Mouse (Mus musculus) embryonic facial prominence, embryonic 12.5 days (tissue): Measurements from ENCODE around the gene Olfr279. TPM values are rescaled to one million over a fixed set of nuclear protein-coding genes. Genes with fewer than 3 reads are reported as not detected.
"Not testable (repeated sequence)": the region's sequence is repeated elsewhere in the genome, so short reads cannot be mapped to it uniquely, and the experiment has no call there.

Experiments used
- ATAC-seq: fragments of 200-750 bp; cut with Nextera tagmentation; 2 replicates; pipeline ENCODE4 v1.8.0; 2017; ENCODE audit not compliant: insufficient number of reproducible peaks, insufficient read depth, low FRiP score, low TSS enrichment
- H3K27ac ChIP-seq: fragments of 300-500 bp; sonication (generic); 2 replicates; pipeline ENCODE4 v1.5.1; 2016; ENCODE audit warnings: mild to moderate bottlenecking
- H3K27me3 ChIP-seq: fragments of 300-500 bp; sonication (generic); 2 replicates; pipeline ENCODE4 v1.6.1; 2016; ENCODE audit warnings: mild to moderate bottlenecking, moderate library complexity
- H3K36me3 ChIP-seq: fragments of 300-500 bp; sonication (generic); 2 replicates; pipeline ENCODE4 v1.6.1; 2016; ENCODE audit warnings: mild to moderate bottlenecking
- H3K4me1 ChIP-seq: fragments of 300-500 bp; sonication (generic); 2 replicates; pipeline ENCODE4 v1.6.1; 2016
- H3K4me2 ChIP-seq: fragments of 300-500 bp; sonication (generic); replicated peaks from 2 replicates; pipeline ENCODE4 v1.6.1; 2016; ENCODE audit warnings: mild to moderate bottlenecking, moderate library complexity
- H3K4me3 ChIP-seq: fragments of 300-500 bp; sonication (generic); 2 replicates; pipeline ENCODE4 v1.5.1; 2016; ENCODE audit warnings: mild to moderate bottlenecking
- H3K9ac ChIP-seq: fragments of 300-500 bp; sonication (generic); 2 replicates; pipeline ENCODE4 v1.6.1; 2016; ENCODE audit warnings: mild to moderate bottlenecking, moderate library complexity
- H3K9me3 ChIP-seq: fragments of 300-500 bp; sonication (generic); 2 replicates; pipeline ENCODE4 v1.6.1; 2016; ENCODE audit warnings: mild to moderate bottlenecking, moderate library complexity
- WGBS: fragments of 180-500 bp; shearing (Covaris S2); methylation state at CpG from one replicate; pipeline ENCODE4 v1.1.7; 2016; 5-methylcytosine and 5-hydroxymethylcytosine counted together
- polyA plus RNA-seq: library from polyadenylated mRNA; unstranded; fragments of >200 nt; fragmentation: Nextera tagmentation; extraction: Ambion mirVana; gene quantifications from 2 replicates; pipeline ENCODE4 v1.2.1, GENCODE M21; 2016

Gene Olfr279
- polyA plus RNA-seq, 1 experiment from 2014 or later, result 0.12 TPM

GRCm38 (mm10) chr15:98512799-98513321 is 20.7 kb downstream of the Olfr279 start:
- Histone ChIP-seq H3K4me2 (no peak overlapping the region), H3K9ac (no peak overlapping the region), H3K4me1 (peaks cover 7% of the 10 kb centered on the region; the same call in 1 of the 2 replicates), H3K4me3 (no peak overlapping the region), H3K9me3 (no peaks in the 10 kb centered on the region), H3K27ac (no peak overlapping the region), H3K27me3 (no peaks in the 10 kb centered on the region), H3K36me3 (peaks cover 4% of the 10 kb centered on the region)
- WGBS, result 53% methylated on average over 17 of the region's 17 CpGs
- ATAC-seq, result no peak

GRCm38 (mm10) chr15:98513676-98514075 is 21.5 kb downstream of the Olfr279 start:
- H3K9me3 ChIP-seq, H3K27ac ChIP-seq, H3K27me3 ChIP-seq, H3K4me1 ChIP-seq, ATAC-seq, H3K4me2 ChIP-seq, H3K9ac ChIP-seq, H3K4me3 ChIP-seq: not testable (repeated sequence)
- H3K36me3 ChIP-seq, result peaks cover 12% of the 10 kb centered on the region
- WGBS, result 70% methylated on average over 3 of the region's 3 CpGs

- Histone ChIP-seq H3K4me3 (no peak overlapping the region), H3K9me3 (no peaks in the 10 kb centered on the region), H3K4me2 (no peak overlapping the region), H3K27ac (no peak overlapping the region), H3K27me3 (no peaks in the 10 kb centered on the region), H3K36me3 (peaks cover 12% of the 10 kb centered on the region), H3K9ac (no peak overlapping the region), H3K4me1 (peaks cover 7% of the 10 kb centered on the region; the same call in 1 of the 2 replicates)
- ATAC-seq, result no peak
- WGBS, result 83% methylated on average over 8 of the region's 8 CpGs
Observed at GRCm38 (mm10) chr15:98514146-98514545, 21.9 kb downstream of the Olfr279 start.

DNA sequence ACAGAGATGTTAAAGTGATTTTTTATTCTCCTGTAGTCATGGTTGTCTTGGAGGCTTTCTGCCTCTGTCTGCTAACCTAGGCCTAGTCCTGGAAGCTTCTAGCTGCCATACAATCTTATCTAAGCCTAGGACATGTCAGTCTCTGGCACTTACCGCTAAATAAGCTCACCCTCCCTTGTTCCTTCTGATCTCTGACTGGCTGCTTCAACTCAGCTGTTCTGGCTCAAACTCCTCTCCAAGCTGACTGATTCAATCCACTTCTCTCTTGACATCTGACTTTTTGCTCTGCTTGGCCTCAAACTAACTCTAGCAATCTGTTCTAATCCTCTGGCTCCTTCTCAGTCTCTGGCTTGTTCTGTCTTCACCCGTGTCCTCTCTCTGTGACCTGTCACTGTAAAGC is 22.6 kb downstream of the Olfr279 start:
- ATAC-seq, H3K4me3 ChIP-seq, H3K9ac ChIP-seq, H3K4me2 ChIP-seq, H3K9me3 ChIP-seq, H3K27ac ChIP-seq, H3K4me1 ChIP-seq, H3K27me3 ChIP-seq: not testable (repeated sequence)
- peaks cover 17% of the 10 kb centered on the region for H3K36me3 ChIP-seq
- 80% methylated on average over 2 of the region's 2 CpGs for WGBS

DNA sequence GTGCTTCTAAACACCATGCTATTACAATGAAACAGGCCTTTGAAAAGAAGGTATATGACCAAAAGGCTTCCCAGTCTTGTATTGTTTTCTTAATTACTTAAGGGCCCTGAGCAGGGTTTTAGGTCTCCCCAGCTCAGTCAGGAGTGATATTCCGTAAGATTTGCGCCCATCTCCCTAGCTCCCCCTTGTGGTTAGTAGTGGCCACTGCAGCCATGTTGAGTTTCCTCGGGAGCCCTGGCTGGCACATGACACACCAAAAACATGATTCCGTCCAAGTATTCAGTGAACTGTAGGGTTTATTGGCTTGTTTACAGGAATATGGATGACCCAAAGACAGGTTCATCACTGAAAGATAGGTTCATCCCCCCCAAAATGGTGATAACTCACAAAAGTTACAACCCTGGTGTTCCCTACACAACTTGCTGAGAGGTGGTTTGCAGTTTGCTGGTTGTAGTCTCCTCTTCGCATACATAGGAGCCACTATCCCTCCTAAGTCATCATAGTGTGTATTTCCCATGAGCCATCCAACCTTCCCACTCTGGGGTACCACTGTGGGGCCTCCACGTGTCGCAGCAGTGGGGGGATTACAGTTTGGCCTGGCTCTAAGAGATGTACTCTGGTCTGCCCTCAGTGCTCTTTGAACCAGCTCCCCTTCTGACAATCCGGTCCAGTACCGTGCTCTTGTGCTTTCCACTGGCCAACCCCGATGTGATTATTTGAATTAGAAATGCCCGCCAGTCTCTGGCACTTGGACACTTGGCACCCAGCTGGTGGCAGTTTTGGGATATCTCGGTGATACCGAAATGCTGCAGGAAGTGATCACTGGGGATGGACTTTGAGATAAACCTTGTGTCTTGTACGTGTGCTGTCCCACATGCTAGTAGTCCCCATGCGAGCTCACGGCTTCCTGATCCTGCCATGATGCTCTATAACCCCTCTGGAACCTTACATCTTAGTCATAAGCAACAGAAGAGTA is 25.5 kb downstream of the Olfr279 start:
- no peak overlapping the region for H3K9ac ChIP-seq
- peaks cover 45% of the 10 kb centered on the region for H3K36me3 ChIP-seq
- no peaks in the 10 kb centered on the region for H3K9me3 ChIP-seq
- no peak for ATAC-seq
- 72% methylated on average over 16 of the region's 16 CpGs for WGBS
- no peak overlapping the region for H3K4me3 ChIP-seq
- no peaks in the 10 kb centered on the region for H3K4me1 ChIP-seq
- no peak overlapping the region for H3K27ac ChIP-seq
- H3K27me3 ChIP-seq, result no peaks in the 10 kb centered on the region
- no peak overlapping the region for H3K4me2 ChIP-seq

GRCm38 (mm10) chr15:98521245-98521644 is 29.0 kb downstream of the Olfr279 start:
- 89% methylated on average over 3 of the region's 3 CpGs for WGBS
- Histone ChIP-seq H3K9ac (no peak overlapping the region), H3K36me3 (peaks cover 78% of the 10 kb centered on the region), H3K27me3 (no peaks in the 10 kb centered on the region), H3K4me1 (no peaks in the 10 kb centered on the region), H3K9me3 (no peaks in the 10 kb centered on the region), H3K4me3 (no peak overlapping the region), H3K27ac (no peak overlapping the region), H3K4me2 (no peak overlapping the region)
- ATAC-seq, result no peak

- H3K4me3 ChIP-seq, result no peak overlapping the region
- no peaks in the 10 kb centered on the region for H3K27me3 ChIP-seq
- no peaks in the 10 kb centered on the region for H3K9me3 ChIP-seq
- WGBS, result 79% methylated on average over 5 of the region's 5 CpGs
- ATAC-seq, result no peak
- H3K4me2 ChIP-seq, result no peak overlapping the region
- H3K4me1 ChIP-seq, result no peaks in the 10 kb centered on the region
- no peak overlapping the region for H3K9ac ChIP-seq
- no peak overlapping the region for H3K27ac ChIP-seq
- peaks cover 90% of the 10 kb centered on the region for H3K36me3 ChIP-seq
Observed at GRCm38 (mm10) chr15:98526057-98526456, 33.9 kb downstream of the Olfr279 start.

DNA sequence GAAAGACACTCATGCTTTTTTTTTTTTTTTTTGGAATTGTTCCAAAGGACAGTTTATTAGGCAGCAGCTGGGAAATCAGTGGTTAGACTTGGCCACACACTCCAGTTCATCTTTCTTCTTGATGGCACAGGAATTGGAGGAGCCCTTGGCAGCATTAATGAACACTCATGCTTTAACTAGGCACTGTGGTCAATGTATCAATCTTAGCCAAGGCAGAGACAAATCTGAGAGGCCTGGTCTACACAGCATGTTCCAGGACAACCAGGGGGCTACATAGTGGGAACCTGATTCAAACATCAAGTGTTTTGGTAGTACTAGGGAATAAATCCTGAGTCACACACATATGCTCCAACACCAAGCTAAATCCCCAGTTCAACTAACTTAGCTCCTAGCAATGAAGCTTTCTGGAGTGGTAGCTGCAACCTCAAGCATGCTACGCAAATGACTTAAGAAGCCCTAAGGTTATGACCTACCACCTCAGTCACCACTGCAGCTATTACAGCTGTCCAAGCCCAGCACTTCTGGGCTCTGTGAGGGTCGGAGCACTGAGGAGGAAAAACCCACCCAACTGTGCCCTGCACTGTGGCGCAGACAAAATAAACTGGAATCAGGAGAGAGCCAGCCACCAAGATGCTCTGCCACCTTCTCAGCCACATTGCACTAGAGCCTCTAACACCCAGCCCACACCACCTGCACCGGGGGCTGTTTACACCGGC is 35.0 kb downstream of the Olfr279 start:
- Histone ChIP-seq H3K9me3 (no peaks in the 10 kb centered on the region), H3K9ac (no peak overlapping the region), H3K4me3 (no peak overlapping the region), H3K27me3 (no peaks in the 10 kb centered on the region), H3K36me3 (peaks cover 87% of the 10 kb centered on the region), H3K4me2 (no peak overlapping the region), H3K4me1 (peaks cover 2% of the 10 kb centered on the region; the same call in 1 of the 2 replicates), H3K27ac (no peak overlapping the region)
- 94% methylated on average over 5 of the region's 5 CpGs for WGBS
- ATAC-seq, result no peak

DNA sequence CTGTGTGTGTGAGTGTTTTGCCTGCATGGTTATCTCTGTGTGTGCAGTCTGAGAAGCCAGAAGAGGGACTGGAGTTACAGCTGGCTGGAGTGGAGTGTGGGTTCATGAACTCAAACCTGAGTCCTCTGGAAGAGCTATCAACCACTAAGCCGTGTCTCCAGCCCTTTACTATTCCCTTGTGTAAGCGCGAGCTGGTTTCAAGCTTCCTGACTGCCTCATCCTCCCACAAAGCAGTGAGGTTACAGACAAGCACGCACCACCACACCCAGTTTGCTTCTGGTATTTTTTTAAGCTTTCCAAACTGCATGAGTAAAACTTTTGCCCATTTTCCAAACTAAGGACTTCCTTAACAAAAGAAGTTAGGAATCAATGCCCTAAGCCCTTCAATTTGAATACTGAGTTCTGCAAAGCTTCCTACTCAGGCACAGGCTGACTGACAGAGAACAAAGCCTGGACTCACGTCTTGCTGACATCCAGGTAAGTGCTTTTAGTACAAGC is 35.9 kb downstream of the Olfr279 start:
- WGBS, result 86% methylated on average over 5 of the region's 5 CpGs
- H3K4me2 ChIP-seq, result no peak overlapping the region
- H3K36me3 ChIP-seq, result peaks cover 78% of the 10 kb centered on the region
- H3K4me3 ChIP-seq, result no peak overlapping the region
- no peak for ATAC-seq
- H3K27me3 ChIP-seq, result no peaks in the 10 kb centered on the region
- no peak overlapping the region for H3K27ac ChIP-seq
- no peaks in the 10 kb centered on the region for H3K9me3 ChIP-seq
- H3K9ac ChIP-seq, result no peak overlapping the region
- peaks cover 5% of the 10 kb centered on the region; the same call in 1 of the 2 replicates for H3K4me1 ChIP-seq

- no peaks in the 10 kb centered on the region for H3K9me3 ChIP-seq
- H3K4me1 ChIP-seq, result peaks cover 5% of the 10 kb centered on the region; the same call in 1 of the 2 replicates
- H3K9ac ChIP-seq, result peak overlapping the region; percentile 93
- no peak overlapping the region for H3K27ac ChIP-seq
- H3K27me3 ChIP-seq, result no peaks in the 10 kb centered on the region
- peaks cover 41% of the 10 kb centered on the region for H3K36me3 ChIP-seq
- no peak for ATAC-seq
- WGBS, result 31% methylated on average over 5 of the region's 5 CpGs
- peak overlapping the region; percentile 87 for H3K4me3 ChIP-seq
- H3K4me2 ChIP-seq, result peak overlapping the region; percentile 90
Observed at GRCm38 (mm10) chr15:98532281-98532680, 40.1 kb downstream of the Olfr279 start.

DNA sequence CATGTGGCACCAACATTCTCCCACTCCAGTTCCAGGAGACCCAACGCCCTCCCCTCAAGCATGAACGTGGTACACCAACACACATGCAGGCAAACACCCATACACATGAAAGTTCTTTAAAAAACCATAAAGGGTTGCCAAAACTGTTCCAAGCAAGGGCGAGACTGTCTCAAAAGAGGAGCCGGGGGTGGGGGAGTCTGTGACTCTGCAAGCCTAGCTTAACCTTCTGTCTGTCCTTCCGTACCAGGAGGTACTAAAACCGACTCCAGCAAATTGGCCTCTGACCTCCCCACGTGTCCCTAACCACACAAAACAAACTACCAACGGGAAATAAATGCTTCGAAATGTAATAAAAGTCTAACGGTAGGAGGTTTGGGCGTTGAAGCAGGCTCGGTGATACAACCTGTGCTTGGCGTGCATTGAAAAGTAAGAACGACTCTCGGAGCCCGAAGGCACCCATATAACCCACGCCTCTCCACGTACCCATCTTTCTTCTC is 40.9 kb downstream of the Olfr279 start:
- Histone ChIP-seq H3K4me1 (peaks cover 5% of the 10 kb centered on the region; the same call in 1 of the 2 replicates), H3K36me3 (peaks cover 36% of the 10 kb centered on the region), H3K27me3 (no peaks in the 10 kb centered on the region), H3K27ac (peak overlapping the region; percentile 26; the same call in 1 of the 2 replicates), H3K9me3 (no peaks in the 10 kb centered on the region), H3K9ac (peak overlapping the region; percentile 93), H3K4me2 (peak overlapping the region; percentile 90), H3K4me3 (peak overlapping the region; percentile 87)
- ATAC-seq, result no peak
- WGBS, result under 1% methylated on average over 18 of the region's 18 CpGs
